Mouse (Mus musculus) right cerebral cortex, postnatal 36 days (tissue): ENCODE results near the gene Cmtm7.
"Not testable (repeated sequence)": the region's sequence is repeated elsewhere in the genome, so short reads cannot be mapped to it uniquely, and the experiment has no call there.

Experiments
- DNase-seq, 2 experiments: peaks; one replicate each; pipeline ENCODE4 v3.0.0; 2022; ENCODE audit warnings: low spot score in 2 of 2, mixed read lengths in 1 of 2

The Cmtm7 gene

DNA sequence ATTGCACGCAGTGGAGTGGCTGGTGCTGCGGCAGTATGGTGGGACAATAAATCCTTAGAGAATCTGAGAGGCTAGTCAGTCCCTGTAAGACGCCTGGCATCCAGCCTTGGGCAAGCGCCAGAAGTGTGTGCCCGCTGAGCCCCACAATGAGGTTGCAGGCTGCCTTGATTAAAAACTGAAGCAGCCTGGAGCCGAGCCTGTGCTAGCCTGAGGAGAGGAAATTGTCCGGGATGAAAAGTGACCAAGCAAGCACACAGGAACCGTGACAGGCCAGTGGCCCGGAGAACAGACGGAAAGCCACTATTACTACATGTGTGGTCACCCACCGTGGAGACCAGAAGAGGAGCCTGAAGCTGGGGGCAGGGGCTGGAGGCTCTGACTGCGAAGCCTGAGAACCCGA is 14.6 kb downstream of the Cmtm7 start:
- DNase-seq = no peak

DNA sequence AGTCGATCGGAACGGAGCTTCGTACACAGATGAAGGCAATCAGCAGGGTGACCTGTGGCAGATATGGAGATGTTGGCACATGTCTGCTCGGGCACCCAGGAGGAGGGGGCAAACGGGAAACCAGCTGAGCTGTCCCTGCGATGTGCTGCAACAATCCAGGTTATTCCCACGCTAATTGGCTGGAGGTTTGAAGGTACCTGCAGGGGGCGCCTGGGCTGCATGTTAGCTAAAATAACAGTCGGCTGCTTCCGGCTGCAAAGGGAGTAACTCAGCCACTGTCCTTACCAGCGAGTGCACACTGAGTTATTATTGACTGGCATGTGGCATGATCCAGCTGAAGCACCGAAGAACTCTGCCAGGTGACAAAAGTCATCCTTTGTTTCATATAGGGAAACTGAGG is 18.3 kb downstream of the Cmtm7 start:
- DNase-seq = no peak

- no peak for DNase-seq
These were observed 19.8 kb downstream of the Cmtm7 start for GRCm38 (mm10) chr9:114761848-114762247.

DNA sequence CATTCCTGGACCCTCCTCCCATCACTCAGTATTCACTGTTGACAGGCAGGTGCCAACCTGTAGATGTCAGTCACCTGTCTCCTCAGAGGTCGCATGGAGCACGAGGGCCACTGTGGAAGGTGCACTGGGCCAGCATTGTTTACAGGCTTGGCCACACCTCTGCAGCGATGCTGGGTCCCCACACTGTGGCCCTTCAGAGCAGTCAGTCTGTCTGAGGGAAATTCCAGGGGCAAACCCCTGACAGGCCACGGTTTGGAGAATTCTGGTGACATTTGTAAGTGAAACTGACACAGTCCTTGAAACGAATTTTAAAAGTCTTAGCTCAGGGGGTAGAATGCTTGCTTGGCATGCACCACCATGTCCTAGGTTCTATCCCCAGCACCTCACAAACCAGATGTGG is 21.3 kb downstream of the Cmtm7 start:
- no peak for DNase-seq

- DNase-seq = no peak
These were observed 21.8 kb downstream of the Cmtm7 start for GRCm38 (mm10) chr9:114759886-114760285.

DNA sequence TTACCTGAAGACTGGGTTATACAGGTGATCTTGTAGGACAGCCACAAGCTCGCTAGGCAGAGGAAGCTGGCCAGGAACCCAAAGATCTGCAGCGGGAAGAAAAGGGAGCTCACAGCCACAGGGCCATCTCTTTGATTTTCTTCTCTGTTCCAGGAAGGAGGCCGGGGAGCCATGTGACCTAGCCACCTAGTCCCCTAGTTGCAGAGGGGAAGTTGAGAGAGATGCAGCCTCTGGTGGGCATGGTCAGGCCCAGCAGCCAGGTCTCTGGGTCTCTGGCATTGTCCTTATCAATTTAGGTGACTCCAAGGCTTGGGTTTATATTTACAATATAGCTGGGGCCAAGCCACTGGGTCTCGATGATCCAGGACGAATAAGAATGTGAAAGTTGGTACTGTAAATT is 22.9 kb downstream of the Cmtm7 start:
- DNase-seq = no peak

DNA sequence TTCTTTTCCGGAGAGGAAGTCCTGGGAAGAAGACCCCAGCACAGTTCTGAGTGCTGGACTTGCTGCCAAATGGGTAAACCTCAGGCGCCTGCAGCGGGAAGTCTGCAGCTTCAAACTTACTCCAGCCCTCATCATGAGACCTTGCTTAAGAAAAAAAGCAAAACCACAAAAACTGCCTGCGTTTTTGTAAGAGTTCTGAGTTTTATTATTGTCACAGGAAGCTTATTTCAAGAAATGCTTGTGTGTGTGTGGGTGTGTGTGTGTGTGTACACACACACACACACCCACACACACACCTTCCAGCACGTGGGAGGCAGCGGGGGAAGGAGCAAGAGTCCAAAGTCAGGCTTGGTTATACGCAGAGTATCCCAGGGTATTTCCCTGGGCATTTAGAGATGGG is 23.4 kb downstream of the Cmtm7 start:
- no peak for DNase-seq

DNA sequence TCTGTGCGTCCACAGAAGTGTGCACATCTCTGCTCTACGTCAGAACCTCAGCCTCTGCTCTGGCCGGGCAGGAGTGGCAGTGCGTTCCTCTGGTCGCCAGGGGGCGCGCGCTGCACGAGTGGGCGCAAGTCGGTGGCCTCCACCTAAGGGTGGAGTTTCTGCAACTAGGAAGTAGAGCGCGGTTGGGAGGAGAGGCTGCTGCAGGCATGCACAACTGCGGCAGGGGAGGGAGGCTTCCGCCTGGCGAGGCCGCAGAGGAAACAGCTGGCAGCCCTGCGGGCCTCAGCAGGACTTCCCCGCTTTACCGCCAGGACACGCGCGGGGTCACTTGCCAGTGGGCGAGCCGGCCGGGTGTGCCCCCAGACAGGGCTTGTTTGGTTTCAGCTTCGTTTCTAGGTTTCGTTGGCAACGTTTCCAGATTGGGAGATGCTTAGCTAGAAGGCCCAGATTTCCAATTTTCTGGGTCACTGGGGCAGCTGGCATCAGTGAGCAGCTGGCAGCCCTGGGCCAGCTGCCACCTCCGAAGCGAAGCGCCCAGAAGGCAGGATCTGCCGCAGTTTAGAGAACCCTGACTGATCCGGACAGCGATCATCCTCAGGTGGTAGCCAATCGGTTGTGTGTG is 28.7 kb downstream of the Cmtm7 start:
- DNase-seq = peak; percentile 86 to 88

- DNase-seq = no peak
These were observed 29.3 kb downstream of the Cmtm7 start for GRCm38 (mm10) chr9:114752311-114752710.

GRCm38 (mm10) chr9:114751582-114751981 is 30.1 kb downstream of the Cmtm7 start:
- no peak for DNase-seq

DNA sequence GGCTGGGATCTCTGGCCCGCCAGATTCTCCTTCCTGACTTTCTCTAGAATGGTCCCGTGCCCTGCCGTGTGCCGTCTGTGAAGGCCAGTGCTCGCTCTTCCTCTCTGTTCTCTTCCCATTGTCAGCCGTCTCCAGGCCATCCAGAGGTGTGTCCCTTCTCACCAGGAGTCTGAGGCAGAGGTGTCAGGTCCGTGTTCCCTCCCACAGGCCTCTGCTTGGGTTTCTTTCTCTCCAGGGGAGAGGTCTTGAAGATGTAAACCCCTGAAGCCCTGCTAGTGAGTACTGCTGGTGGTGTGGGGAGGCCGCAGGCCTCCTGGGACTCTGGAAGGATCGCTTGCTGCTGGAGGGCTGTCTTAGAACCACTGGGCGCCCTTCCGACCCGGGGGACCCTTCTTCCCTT is 34.2 kb downstream of the Cmtm7 start:
- no peak for DNase-seq

DNA sequence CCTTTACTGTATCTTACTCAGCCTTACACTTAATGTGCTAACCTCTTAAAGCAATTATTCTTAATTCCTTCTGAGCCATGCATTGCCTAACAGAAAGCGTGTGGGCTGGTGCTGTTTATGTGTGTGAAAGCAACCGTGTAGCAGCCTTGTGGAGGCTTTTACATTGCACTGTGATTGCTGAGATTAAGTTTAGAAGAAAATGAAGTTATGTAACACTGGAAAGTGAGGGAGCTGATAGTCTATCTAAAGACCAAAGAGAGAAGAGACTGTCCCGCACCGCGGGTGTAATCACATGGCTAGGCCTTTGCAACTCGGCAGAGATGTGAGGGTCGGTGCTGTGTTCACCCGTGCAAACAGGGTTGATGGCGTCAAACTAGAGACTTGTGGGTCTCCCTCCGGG is 34.6 kb downstream of the Cmtm7 start:
- peak; percentile 51 to 54 for DNase-seq

GRCm38 (mm10) chr9:114745654-114746053 is 36.0 kb downstream of the Cmtm7 start:
- DNase-seq = no peak

DNA sequence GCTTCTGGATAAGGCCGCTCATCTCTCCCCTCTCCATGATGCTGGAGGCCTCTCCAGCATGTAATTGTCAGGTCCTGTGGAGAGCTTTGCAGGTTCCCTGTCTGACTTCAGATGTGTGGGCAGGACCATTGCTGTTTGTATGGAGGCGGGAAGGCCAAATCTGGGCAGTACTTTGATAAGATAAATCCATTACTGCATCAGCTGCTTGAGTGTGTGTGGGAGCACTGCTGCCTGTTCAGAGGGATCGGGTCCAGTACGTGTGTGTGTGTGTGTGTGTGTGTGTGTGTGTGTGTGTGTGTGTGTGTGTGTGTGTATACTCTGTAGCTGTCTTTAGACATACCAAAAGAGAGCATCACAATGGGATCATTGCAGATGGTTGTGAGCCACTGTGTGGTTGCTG is 36.5 kb downstream of the Cmtm7 start:
- no peak for DNase-seq

- DNase-seq = no peak
These were observed 38.9 kb downstream of the Cmtm7 start for GRCm38 (mm10) chr9:114742731-114743130.

GRCm38 (mm10) chr9:114740336-114740735 is 41.3 kb downstream of the Cmtm7 start:
- no peak for DNase-seq

DNA sequence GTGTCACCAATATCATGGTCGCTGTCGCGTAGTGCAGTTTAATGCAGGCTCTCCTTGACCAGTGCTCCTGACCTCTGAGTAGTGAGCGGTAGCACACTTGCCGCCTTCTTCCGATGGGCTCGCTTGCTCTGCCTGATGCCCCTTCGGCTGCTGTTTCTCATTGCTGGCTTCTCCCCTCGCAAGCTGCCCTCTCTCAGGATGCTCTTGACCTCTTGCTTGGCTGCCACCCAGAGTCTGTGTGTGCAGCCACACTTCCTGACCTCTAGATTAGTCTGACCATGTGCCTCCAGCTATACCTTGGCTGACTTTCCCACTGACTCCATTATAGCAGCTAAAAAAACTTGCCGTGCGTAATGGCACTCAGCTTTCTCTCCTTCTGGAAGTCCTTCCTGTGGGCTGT is 45.2 kb downstream of the Cmtm7 start:
- no peak for DNase-seq

DNA sequence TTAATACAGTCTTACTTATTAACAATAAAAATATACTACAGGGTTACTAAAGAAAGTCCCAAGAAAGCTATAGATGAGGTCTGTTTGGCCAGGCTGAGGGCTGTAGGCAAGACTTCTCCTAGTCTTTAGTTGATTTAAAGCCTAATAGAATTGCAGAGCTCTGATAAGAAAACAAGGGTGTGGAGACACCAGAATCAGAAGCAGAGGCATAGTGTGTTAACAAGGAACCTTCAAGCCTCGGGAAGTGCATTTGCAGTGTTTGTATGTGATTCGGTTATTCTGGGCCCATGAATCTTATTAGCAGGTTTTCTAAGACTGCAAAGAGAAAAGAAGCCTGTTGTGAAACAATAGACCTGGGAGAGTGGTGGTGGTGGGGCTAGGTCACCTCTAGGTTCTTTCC is 48.4 kb downstream of the Cmtm7 start:
- DNase-seq = no peak

- no peak for DNase-seq
These were observed 49.6 kb downstream of the Cmtm7 start for GRCm38 (mm10) chr9:114731871-114732682.

DNA sequence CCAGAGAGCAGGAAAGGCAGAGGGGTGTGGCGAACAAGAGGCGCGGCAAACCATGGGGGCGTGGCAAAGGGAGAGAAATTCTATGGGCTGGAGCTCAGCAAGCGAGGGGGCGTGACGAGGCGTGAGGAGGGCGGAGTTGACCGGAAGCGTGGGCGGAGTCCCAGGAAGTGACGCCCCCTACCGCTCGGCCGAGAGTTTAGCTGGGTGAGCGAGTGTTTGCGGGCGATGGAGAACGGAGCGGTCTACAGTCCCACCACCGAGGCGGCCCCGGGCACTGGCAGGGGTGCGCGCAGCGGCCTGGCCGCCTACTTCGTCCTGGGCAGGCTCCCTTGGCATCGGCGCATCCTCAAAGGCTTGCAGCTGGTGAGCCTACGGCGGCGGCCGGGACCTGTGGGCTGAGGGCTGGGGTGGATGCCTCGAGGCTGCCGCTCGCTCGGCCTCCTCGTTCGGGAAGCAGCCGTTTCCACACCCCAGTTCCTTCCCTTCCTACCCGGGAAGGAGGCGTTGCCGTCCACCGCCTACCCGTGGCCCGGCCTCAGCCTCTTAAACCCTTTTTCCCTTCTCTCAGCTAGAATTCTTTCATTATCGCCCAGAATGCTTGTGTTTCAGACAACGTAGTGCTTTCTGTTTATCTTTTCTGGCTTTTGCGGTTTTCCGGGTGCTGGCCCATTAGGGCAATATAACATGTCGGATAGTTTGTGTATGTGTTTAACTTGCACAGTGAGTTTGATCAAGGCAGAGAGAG is 50.5 kb downstream of the Cmtm7 start, which contains the start of gene Cmtm6:
TSS of gene Cmtm6 (plus strand) at position 106 of the 745 bp plus-strand sequence.
- peak; percentile 93 to 94 for DNase-seq

DNA sequence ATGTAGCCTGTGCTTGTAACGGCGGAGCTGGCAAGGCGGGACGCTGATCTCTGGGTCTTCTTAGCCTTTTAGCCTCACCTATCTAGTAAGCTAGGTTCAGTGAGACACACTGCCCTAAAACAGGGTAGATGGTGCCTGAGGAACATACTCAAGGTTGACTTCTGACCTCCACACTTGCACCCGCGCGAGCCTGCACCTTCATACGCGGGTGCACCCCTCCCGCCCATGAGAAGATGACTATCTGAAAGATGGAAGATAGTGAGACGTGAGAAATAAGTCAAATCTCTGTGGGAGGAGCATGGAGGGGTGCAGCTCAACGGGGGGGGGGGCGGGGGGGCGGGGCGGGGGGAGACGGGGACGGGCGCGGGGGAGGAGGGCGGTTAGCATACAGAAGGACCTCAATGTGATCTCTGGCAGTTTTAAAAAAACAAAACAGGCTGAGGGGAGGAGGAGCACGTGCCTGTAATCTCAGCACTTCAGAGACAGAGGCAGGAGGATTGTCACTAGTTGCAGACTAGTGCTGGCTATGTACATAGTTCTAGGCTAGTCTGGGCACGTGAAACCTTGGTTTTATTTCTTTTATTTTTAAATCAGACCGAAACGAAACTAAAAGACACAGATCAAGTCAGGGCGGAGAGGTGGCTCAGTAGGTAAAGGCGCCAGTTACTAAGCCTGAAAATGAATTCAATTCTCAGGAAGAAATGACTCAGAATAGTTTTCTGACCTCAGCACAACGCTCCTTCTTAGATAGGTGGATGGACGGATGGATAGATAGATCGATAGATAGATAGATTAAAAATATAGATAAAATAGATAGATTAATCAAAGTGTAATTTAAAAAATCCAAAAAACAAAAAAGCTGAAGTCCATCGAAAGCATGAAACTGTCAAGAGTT is 51.5 kb downstream of the Cmtm7 start:
- no peak for DNase-seq

DNA sequence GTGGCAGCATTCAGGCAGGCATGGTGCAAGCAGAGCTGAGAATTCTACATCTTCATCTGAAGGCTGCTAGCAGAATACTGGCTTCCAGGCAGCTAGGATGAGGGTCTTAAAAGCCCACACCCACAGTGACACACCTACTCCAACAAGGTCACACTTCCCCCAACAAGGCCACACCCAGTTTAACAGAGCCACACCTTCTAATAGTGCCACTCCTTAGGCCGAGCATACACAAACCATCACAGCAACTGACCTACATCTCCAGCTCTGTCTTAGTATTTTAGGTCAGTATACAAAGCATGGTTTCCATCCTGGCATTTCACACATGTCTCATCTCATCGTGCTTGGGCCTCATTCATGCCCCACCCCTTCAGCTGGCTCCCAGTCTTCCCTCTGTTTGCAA is 53.2 kb downstream of the Cmtm7 start:
- not testable (repeated sequence) for DNase-seq
